Mouse (Mus musculus) olfactory bulb, adult 2 months (tissue): ENCODE data around the gene Anks1b.

ENCODE experiments used
- CTCF ChIP-seq: fragments of 200-500 bp; IDR thresholded peaks from 2 replicates; pipeline ENCODE4 v1.5.1; 2012; ENCODE audit warnings: low read depth, mild to moderate bottlenecking, low read length, moderate library complexity; ENCODE audit not compliant: insufficient read depth
- POLR2A ChIP-seq: fragments of 200-500 bp; IDR thresholded peaks from 2 replicates; pipeline ENCODE4 v1.6.1; 2012; ENCODE audit warnings: mild to moderate bottlenecking, low read depth, low read length, moderate library complexity; ENCODE audit not compliant: insufficient read depth

DNA sequence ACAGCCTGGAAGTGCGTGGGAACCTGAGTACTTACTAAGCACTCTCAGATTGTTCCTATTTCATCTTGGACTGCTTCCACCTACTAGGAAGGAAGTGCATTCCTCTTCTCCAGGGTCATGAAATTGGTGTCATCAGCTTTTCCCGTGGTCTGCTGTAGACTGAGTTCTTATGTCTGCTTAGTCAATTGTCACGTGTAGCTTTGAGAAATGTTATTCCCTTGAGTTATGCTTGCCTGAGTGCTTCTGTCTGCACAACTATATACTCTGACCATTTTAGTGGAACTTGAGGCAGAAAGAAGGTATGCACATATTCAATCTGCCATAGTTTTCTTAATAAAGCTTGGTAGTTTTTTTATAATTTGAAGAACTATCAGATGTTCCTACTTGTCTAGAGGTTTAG, 243.6 kb downstream of the Anks1b start:
- TF ChIP-seq CTCF (no peak), POLR2A (no peak)
